Mouse (Mus musculus): Measurements from ENCODE around the gene Thtpa.
A peak's percentile ranks its signal among the peaks of the same experiment; 100 is the strongest.

The Thtpa gene

GRCm38 (mm10) chr14:55094704-55095231 lies at the start of gene Thtpa:
Gene Thtpa (plus strand): TSS chr14:55094784.
- DNase-seq: peak; percentile 85 to 91

- DNase-seq: no peak
Observed at GRCm38 (mm10) chr14:55047971-55048531, 46.5 kb upstream of the Thtpa start.

GRCm38 (mm10) chr14:55052496-55052895 lies 42.1 kb upstream of the Thtpa start:
- peak; percentile 44 to 58 for DNase-seq

- no peak for DNase-seq
Observed at GRCm38 (mm10) chr14:55053050-55053449, 41.5 kb upstream of the Thtpa start.

GRCm38 (mm10) chr14:55053708-55054190 lies 40.8 kb upstream of the Thtpa start:
- peak; percentile 45 to 71 for DNase-seq

- DNase-seq: no peak
Observed at GRCm38 (mm10) chr14:55054191-55054749, 40.3 kb upstream of the Thtpa start.

- DNase-seq: peak; percentile 43 to 54
Observed at GRCm38 (mm10) chr14:55055167-55055834, 39.3 kb upstream of the Thtpa start.

GRCm38 (mm10) chr14:55059009-55059408 lies 35.6 kb upstream of the Thtpa start:
- no peak for DNase-seq

- DNase-seq: peak; percentile 52 to 76
Observed at GRCm38 (mm10) chr14:55059931-55060330, 34.7 kb upstream of the Thtpa start.

- DNase-seq: no peak
Observed at GRCm38 (mm10) chr14:55061845-55062244, 32.7 kb upstream of the Thtpa start.

GRCm38 (mm10) chr14:55062626-55063025 lies 32.0 kb upstream of the Thtpa start:
- peak in 1 of 2 experiments; percentile 32 for DNase-seq

- no peak for DNase-seq
Observed at GRCm38 (mm10) chr14:55063117-55063516, 31.5 kb upstream of the Thtpa start.

GRCm38 (mm10) chr14:55063581-55064381 lies 30.8 kb upstream of the Thtpa start:
- no peak for DNase-seq

GRCm38 (mm10) chr14:55064481-55065370 lies 29.9 kb upstream of the Thtpa start:
- peak in 1 of 2 experiments; percentile 33 for DNase-seq

- peak in 1 of 2 experiments; percentile 36 for DNase-seq
Observed at GRCm38 (mm10) chr14:55065391-55065790, 29.2 kb upstream of the Thtpa start.

- DNase-seq: no peak
Observed at GRCm38 (mm10) chr14:55066042-55066441, 28.5 kb upstream of the Thtpa start.

- DNase-seq: no peak
Observed at GRCm38 (mm10) chr14:55071756-55072155, 22.8 kb upstream of the Thtpa start.

GRCm38 (mm10) chr14:55074416-55074815 lies 20.2 kb upstream of the Thtpa start:
- no peak for DNase-seq

GRCm38 (mm10) chr14:55076224-55076623 lies 18.4 kb upstream of the Thtpa start:
- peak in 1 of 2 experiments; percentile 20 for DNase-seq

GRCm38 (mm10) chr14:55076956-55077355 lies 17.6 kb upstream of the Thtpa start:
- no peak for DNase-seq

- DNase-seq: no peak
Observed at GRCm38 (mm10) chr14:55077481-55078365, 16.9 kb upstream of the Thtpa start.

Measured in kidney, postnatal 25 days (tissue).